In the genomic region with DNA sequence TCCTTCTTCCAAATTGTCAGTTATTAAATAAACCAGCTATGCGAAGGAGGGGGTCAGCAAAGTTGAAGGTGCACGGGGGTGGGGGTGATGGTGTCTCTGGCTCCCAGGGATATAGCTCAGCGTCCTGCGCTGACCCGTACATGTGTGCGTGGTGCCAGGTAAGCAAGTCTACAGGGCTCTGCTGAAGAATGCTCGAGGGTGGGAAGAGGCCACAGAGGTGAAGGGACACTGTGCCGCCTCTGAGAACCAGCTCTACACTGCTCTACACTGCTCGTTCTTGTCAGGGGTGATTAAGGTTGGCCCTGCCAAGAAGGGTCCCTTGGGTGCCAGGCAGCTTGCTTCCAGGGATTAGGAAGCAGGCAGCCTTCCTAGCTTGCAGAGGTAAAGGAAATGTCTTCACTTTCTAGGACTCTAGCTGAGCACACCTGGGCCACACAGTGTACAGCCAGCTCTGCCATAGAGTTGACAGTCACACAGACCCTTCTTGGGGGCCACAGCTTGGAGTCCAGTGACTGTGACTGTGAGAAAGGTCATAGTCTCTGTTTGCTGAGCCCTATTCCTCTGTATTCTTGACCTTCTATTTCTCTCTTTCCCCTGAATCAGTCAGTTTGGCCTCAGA, we compare ENCODE assay signal across 26 mouse cellular contexts.
DNase-seq lines count a peak whose midpoint lies in the region; ATAC-seq and TF ChIP-seq lines count a peak whose summit lies in the region.
"Had no signal": no experiment of that assay in that cellular context is flagged by ENCODE, and none has a peak within 500 bp of the region (broad histone marks: within the 10 kb centered on the region; RNA-seq: fewer than 3 reads in every experiment).

No protein-coding gene starts in this region.

- H3K4me3 ChIP-seq in gastrocnemius, adult 2 months, result no peak overlapping the region
- no peak overlapping the region for H3K4me3 ChIP-seq in lung, embryonic 15.5 days
- no peak overlapping the region for H3K4me3 ChIP-seq in embryonic facial prominence, embryonic 11.5 days (ENCODE audit: low read depth, low read length)
- H3K4me3 ChIP-seq in limb, embryonic 13.5 days, result no peak overlapping the region
- H3K4me3 ChIP-seq: heart, embryonic 15.5 days; hindbrain, embryonic 12.5 days; midbrain, embryonic 13.5 days; neural tube, embryonic 15.5 days had no signal

- intact Hi-C loops in gastrocnemius, adult 2 months (cut with DNase I), result no loop called here

- peaks cover 34% of the 10 kb centered on the region for H3K27me3 ChIP-seq in lung, embryonic 15.5 days
- peaks cover under 1% of the 10 kb centered on the region; the same call in 1 of the 2 replicates for H3K27me3 ChIP-seq in embryonic facial prominence, embryonic 11.5 days (ENCODE audit: control insufficient read depth, insufficient read depth, low read length)
- H3K27me3 ChIP-seq in limb, embryonic 13.5 days, result peaks cover 23% of the 10 kb centered on the region
- H3K27me3 ChIP-seq: Patski had no signal

- 0 out of 2 replicates have a peak, but pooled peaks have one; percentile 16 for ATAC-seq in lung, embryonic 15.5 days (ENCODE audit: borderline replicate concordance, extremely low read depth, low FRiP score, low TSS enrichment)
- ATAC-seq in embryonic facial prominence, embryonic 11.5 days (replicated peaks; ENCODE audit: insufficient number of reproducible peaks, low FRiP score, low TSS enrichment, low read depth), result 0 out of 2 replicates have a peak, but pooled peaks have one; percentile 38
- peak; percentile 67 for ATAC-seq in limb, embryonic 13.5 days (ENCODE audit: low FRiP score, low read depth)
- no peak for ATAC-seq in erythroblast, adult 5-6 weeks (replicated peaks; ENCODE audit: low FRiP score, poor library complexity, severe bottlenecking)
- ATAC-seq: forebrain, embryonic 14.5 days; midbrain, embryonic 13.5 days; Patski had no signal

- peaks cover 16% of the 10 kb centered on the region for H3K4me1 ChIP-seq in lung, embryonic 15.5 days
- peaks cover 12% of the 10 kb centered on the region for H3K4me1 ChIP-seq in embryonic facial prominence, embryonic 11.5 days (ENCODE audit: control insufficient read depth, insufficient read depth, low read length)
- H3K4me1 ChIP-seq in limb, embryonic 13.5 days, result peaks cover 42% of the 10 kb centered on the region

- H3K36me3 ChIP-seq in lung, embryonic 15.5 days, result no peaks in the 10 kb centered on the region
- no peaks in the 10 kb centered on the region for H3K36me3 ChIP-seq in embryonic facial prominence, embryonic 11.5 days (replicated peaks; ENCODE audit: control insufficient read depth, insufficient read depth, low read depth, low read length)
- H3K36me3 ChIP-seq in limb, embryonic 13.5 days, result no peaks in the 10 kb centered on the region
- H3K36me3 ChIP-seq: heart, embryonic 15.5 days; hindbrain, embryonic 12.5 days; midbrain, embryonic 13.5 days; neural tube, embryonic 15.5 days had no signal

- peak overlapping the region; percentile 59 for H3K27ac ChIP-seq in gastrocnemius, adult 2 months
- H3K27ac ChIP-seq in lung, embryonic 15.5 days, result no peak overlapping the region
- peak overlapping the region; percentile 53; the same call in 1 of the 2 replicates for H3K27ac ChIP-seq in embryonic facial prominence, embryonic 11.5 days (replicated peaks; ENCODE audit: low read depth, low read length)
- peak overlapping the region; percentile 66; the same call in 1 of the 2 replicates for H3K27ac ChIP-seq in limb, embryonic 13.5 days
- H3K27ac ChIP-seq: heart, embryonic 15.5 days; liver, embryonic 14.5 days; midbrain, embryonic 13.5 days; neural tube, embryonic 15.5 days had no signal

- H3K4me2 ChIP-seq in lung, embryonic 15.5 days, result no peak overlapping the region
- H3K4me2 ChIP-seq in embryonic facial prominence, embryonic 11.5 days (ENCODE audit: low read depth, low read length), result no peak overlapping the region
- H3K4me2 ChIP-seq in limb, embryonic 13.5 days (replicated peaks), result no peak overlapping the region
- H3K4me2 ChIP-seq: heart, embryonic 15.5 days; hindbrain, embryonic 12.5 days; midbrain, embryonic 13.5 days; neural tube, embryonic 15.5 days had no signal

- WGBS in lung, embryonic 15.5 days, result 78% methylated on average over 9 of the region's 9 CpGs
- WGBS in embryonic facial prominence, embryonic 11.5 days, result 39% methylated on average over 9 of the region's 9 CpGs
- 30% methylated on average over 9 of the region's 9 CpGs for WGBS in limb, embryonic 13.5 days

- H3K9me3 ChIP-seq in lung, embryonic 15.5 days, result no peaks in the 10 kb centered on the region
- H3K9me3 ChIP-seq in embryonic facial prominence, embryonic 11.5 days (replicated peaks; ENCODE audit: control insufficient read depth, low read length), result no peaks in the 10 kb centered on the region
- H3K9me3 ChIP-seq in limb, embryonic 13.5 days, result no peaks in the 10 kb centered on the region
- H3K9me3 ChIP-seq: heart, embryonic 15.5 days; hindbrain, embryonic 12.5 days; midbrain, embryonic 13.5 days; neural tube, embryonic 15.5 days had no signal

- H3K9ac ChIP-seq in lung, embryonic 15.5 days, result no peak overlapping the region
- H3K9ac ChIP-seq in embryonic facial prominence, embryonic 11.5 days (replicated peaks; ENCODE audit: low read length), result no peak overlapping the region
- H3K9ac ChIP-seq in limb, embryonic 13.5 days, result no peak overlapping the region
- H3K9ac ChIP-seq: heart, embryonic 15.5 days; hindbrain, embryonic 12.5 days; liver, embryonic 14.5 days; midbrain, embryonic 13.5 days; neural tube, embryonic 15.5 days had no signal

- TF ChIP-seq CTCF in gastrocnemius, adult 2 months (IDR thresholded peaks at IDR 0.05), result no peak

- no peak for DNase-seq in gastrocnemius, adult 2 months
- DNase-seq in gastrocnemius, postnatal 25 days, result no peak
- DNase-seq in lung, postnatal 4 days, result no peak
- DNase-seq in embryonic facial prominence, embryonic 11.5 days (ENCODE audit: low spot score), result no peak
- DNase-seq in c-Kit-positive CD71-positive TER-119-positive erythroid progenitor cells, embryonic 14.5 days (ENCODE audit: low spot score), result no peak
- DNase-seq: adrenal gland, postnatal 36 days; cerebellum, adult 2 months; cerebellum, postnatal 14 days; kidney, adult 11 months; kidney, postnatal 36 days; liver; lung, adult 2 months; lung, postnatal 14 days; retina, postnatal 1 day; right cerebral cortex, postnatal 14 days; thymus, postnatal 14 days had no signal
